Mouse (Mus musculus) spleen, adult 18-20 months (tissue): ENCODE data around the gene Itga7.
"Not testable (repeated sequence)": the region's sequence is repeated elsewhere in the genome, so short reads cannot be mapped to it uniquely, and the experiment has no call there.

Experiments used
- DNase-seq, 2 experiments: peaks; one replicate each; pipeline ENCODE4 v3.0.0; 2022; ENCODE audit warnings: mixed read lengths in 2 of 2

Gene Itga7

DNA sequence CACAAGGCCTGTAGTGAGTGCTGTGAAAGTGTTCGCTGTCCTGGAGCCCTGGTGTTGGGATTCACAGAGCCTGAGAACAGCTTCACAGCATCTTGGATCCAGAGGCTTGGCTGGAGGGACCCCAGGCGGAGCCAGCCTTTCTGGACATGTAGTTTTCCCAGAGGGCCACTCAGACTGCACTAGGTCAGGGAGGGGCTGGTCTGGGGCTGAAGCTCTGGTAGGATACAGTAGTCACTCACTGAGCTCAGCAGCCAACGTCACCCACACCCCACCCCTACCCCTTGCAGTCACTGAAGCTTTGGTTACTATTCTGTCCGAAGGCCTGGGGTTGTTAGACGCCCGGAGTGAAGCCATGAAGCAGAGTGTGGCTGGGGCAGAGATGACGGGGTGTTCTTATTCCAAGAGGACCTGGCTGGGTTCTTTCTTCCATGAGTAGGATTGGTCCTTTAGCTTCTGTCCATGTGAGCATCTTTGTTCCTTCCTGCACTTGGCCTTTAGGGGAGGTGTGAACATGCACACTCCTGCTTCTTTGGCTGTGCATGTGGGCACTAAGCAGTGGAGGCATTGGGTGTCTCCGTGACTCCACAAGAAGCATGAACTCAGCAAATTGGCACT is 2.3 kb downstream of the Itga7 start:
- DNase-seq = no peak

DNA sequence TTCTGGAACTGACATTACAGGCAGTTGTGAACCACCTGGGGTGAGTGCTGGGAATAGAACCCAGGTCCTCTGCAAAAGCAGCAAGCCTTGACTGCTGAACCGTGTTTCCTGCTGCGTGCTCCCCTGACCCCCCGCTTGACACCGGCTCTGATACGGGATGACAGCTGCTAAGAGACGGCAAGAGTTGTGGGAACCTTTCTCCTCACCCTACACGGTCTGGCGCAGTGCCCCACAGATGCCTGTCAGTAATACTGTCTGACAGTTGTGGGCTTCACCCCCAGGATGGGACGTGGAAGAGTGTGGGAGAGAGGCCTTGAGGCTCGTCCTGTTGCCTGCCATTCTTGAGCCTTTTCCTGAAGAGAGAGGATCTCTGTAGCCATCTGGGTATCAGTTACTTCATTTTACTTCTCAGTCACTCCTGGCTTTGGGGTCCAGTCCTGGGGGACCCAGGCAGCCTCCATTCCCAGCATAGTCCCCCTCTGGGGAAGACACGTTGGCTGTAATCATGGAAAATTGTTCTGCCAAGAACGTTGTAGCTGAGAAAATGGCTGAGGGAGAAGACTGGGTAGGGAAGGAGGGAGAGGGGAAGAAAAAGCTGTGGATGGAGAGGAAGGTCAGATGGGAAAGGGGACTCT is 4.3 kb downstream of the Itga7 start:
- DNase-seq = no peak

- DNase-seq = no peak
Measured at GRCm38 (mm10) chr10:128938457-128938856, 4.8 kb downstream of the Itga7 start.

DNA sequence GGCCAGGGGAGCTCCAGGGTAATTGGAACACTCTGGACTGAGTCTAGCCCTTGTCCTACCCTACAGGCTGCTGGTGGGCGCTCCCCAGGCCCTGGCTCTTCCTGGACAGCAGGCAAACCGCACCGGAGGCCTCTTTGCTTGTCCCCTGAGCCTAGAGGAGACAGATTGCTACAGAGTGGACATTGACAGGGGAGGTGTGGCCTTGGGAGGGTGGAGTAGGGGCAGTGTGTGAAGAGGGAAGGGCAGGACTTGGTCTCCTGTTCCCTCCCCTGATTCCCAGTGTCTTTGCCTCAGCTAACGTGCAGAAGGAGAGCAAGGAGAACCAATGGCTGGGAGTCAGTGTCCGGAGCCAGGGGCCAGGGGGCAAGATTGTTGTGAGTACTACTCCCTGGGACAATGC is 5.4 kb downstream of the Itga7 start:
- no peak for DNase-seq

DNA sequence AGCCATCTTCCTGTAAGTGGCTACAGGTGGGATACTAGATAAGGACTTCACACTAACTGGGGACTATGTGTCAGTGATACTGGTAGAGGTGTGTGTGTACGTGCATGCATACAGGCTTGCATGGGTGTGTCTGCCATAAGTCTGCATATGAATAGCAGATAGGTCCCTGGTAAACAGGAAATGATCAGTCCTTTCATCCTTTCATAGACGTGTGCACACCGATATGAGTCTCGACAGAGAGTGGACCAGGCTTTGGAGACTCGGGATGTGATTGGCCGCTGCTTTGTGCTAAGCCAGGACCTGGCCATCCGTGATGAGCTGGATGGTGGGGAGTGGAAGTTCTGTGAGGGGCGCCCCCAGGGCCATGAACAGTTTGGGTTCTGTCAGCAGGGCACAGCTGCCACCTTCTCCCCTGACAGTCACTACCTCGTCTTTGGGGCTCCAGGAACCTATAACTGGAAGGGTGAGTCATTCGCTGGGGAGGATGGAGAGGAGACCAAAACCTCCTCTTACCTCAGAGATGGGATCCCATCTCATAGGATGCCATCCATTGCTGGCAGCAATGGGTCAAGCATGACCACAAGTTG is 7.0 kb downstream of the Itga7 start:
- no peak for DNase-seq

GRCm38 (mm10) chr10:128945675-128946074 is 12.1 kb downstream of the Itga7 start:
- no peak for DNase-seq

GRCm38 (mm10) chr10:128947496-128947895 is 13.9 kb downstream of the Itga7 start:
- no peak for DNase-seq

GRCm38 (mm10) chr10:128950208-128950887 is 16.7 kb downstream of the Itga7 start:
- DNase-seq = no peak

- no peak for DNase-seq
Measured at GRCm38 (mm10) chr10:128958340-128958739, 24.7 kb downstream of the Itga7 start.

DNA sequence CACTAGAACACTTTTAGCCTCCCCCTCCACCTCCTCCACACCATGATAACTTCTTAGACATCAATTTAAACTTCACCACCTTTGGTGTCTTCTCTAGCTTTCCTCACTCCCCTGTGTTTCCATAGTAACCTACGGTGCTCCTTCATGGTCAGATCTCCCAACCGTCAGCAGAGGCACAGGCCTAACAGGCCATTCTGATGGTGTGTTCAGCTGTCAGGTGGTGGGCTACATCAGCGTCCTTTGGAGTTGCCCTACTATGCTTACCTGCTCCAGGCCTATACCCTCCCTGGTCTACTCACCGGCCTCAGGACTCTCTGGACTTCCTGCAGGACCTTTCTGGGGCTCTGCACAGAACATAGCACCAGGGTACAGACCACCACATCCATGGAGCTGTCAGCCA is 26.5 kb downstream of the Itga7 start:
- no peak for DNase-seq

GRCm38 (mm10) chr10:128960590-128961584 is 27.3 kb downstream of the Itga7 start, which contains the start of gene Mettl7b:
Gene Mettl7b (minus strand): TSS chr10:128960988.
- DNase-seq = no peak

GRCm38 (mm10) chr10:128964961-128965360 is 31.3 kb downstream of the Itga7 start:
- no peak for DNase-seq

DNA sequence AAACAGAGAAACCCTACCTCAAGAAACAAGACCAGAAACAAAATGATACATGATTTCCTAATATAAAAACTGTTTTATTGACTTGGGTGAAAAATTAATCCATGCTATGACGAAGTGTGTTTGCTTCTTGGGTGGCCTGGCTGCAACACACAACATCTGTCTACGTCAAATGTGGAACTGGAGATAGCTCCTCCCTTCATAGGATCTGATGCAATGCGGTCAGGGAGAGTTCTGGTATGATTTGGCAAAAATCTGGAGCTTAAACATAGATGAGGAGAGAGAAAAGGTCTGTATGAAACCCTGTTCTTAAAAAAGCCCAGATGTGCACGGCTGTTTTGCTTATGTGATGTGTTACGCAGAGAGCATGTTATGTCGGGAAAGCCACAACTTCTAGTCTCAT is 32.3 kb downstream of the Itga7 start:
- no peak for DNase-seq

GRCm38 (mm10) chr10:128968341-128968749 is 34.7 kb downstream of the Itga7 start:
- DNase-seq = no peak

GRCm38 (mm10) chr10:128970740-128971250 is 37.2 kb downstream of the Itga7 start:
- no peak for DNase-seq

- no peak for DNase-seq
Measured at GRCm38 (mm10) chr10:128972841-128973240, 39.2 kb downstream of the Itga7 start.

DNA sequence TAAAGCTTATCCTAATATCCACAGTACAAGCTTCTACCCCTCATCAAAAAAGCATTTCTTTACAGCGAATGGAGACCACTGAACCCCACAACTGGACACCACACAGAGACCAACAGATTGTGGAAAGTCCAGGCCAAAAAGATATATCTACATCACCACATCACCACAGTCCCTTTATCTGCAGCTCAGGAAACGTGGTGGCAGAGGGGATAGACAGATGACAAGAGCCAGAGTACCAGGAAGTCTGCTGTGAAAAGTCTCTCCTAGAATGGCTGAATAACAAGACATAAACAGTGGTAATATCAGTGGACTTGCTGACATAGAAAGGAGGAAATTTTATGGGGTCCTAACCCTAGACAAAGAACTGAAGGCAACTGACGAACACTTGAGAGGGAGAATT is 42.8 kb downstream of the Itga7 start:
- no peak for DNase-seq

DNA sequence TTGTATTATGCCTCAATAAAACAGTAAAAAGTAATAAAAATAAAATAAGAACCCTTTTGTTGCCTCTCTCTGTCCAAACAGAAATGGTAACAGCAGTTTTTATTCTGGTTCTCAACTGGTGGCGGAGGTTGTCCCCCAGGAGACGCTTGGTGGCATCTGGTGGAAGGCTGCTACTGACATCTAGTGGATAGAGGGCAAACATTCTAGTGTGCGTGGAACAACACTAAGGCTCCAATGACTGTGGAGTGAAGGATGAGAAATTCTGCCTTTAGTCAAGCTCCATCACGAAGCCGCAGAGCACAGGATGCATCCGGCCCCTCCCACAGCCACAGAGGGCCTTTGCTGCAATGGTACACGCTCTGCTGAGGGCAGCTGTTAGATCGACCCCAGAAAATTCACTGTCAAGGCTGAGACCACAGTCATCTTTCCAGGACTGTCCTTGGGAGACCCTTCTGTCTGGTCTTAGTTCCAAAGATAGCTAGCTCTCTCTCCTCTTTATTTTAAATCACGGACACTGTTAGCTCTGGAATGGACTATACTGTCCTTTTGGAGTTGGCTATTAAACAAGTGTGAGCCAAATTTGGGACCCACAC is 44.0 kb downstream of the Itga7 start:
- DNase-seq = peak in 1 of 2 experiments; percentile 4

DNA sequence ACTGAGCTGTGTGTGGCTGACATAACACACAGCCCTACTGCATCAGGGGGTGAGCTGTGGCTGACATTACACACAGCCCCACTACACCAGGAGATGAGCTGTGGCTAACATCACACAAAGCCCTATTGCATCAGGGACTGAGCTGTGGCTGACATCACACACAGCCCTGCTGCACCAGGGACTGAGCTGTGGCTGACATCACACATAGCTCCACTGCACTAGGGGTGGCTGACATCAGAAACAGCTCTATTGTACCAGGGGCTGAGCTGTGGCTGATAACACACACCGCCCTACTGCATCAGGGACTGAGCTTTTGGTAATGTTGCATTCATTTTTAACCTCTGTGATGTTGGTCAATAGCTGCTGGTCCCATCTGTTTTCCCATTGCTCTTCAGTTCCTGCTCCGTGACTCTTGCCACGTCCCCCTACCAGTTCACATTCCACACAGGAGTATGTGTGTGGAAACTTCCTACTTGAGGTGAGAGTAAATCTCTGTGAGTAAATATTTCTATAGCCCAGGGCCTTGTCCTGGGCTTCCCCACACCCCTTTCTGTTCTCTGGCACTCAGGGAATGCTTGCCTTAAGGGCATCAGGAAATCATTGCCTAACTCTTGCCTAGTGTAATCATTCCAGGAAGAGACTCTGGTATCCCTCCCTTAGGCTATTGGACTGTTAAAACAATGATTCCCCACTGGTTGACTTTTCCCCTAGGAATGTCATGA is 47.2 kb downstream of the Itga7 start:
- no peak for DNase-seq

DNA sequence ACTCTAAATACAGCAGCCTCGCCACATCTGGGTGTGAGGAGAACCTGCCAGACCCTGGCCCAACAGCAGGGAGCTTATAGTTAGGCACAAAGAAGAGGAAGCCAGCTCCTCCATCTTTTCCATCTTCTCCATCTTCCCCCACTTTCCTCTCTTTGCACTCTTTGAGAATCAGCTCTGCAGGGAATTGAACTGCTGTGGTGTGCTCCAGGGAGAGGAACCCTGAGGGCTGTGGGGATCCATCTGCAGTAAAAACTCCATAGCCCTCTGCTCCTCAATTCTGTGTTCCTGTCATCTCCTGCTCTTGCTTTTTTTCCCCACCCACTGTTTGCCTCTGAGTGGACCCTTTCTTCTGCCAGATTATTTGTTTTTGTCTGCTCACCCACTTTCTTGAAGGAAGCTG is 55.5 kb downstream of the Itga7 start, which contains the start of gene Olfr9:
Olfr9 (plus strand) TSS at position 301 of the 400 bp plus-strand sequence.
- not testable (repeated sequence) for DNase-seq
